Mouse (Mus musculus): ENCODE data around the gene Hmgn1. TPM values are rescaled to one million over a fixed set of nuclear protein-coding genes. Genes with fewer than 3 reads are reported as not detected.
"Not testable (repeated sequence)": the region's sequence is repeated elsewhere in the genome, so short reads cannot be mapped to it uniquely, and the experiment has no call there.

The Hmgn1 gene
- polyA plus RNA-seq, 1 experiment from 2014 or later: 256 TPM

DNA sequence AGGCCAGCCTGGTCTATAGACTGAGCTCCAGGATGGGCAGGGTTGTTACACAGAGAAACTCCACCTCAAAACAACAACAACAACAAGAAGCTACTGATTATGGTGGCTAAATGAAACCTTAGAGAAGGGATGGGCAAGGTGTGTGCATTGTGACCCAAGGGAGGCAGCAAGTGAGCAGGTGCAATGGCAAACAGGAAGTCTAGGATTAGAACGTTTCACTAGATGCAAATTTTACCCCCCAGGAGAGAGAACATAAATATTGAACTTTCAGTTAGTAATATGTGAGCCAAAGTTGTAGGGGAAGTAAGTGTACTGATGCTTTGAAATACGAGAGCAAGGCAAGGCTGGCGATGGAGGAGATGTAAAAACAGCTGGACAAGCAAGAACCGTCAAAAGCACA lies 17.9 kb downstream of the Hmgn1 start:
- no peak overlapping the region for H3K9ac ChIP-seq (ENCODE audit: low read depth, low read length)
- H3K4me3 ChIP-seq (ENCODE audit: low read length): no peak overlapping the region
- no peaks in the 10 kb centered on the region for H3K9me3 ChIP-seq (ENCODE audit: control insufficient read depth, low read length)
- no peaks in the 10 kb centered on the region for H3K36me3 ChIP-seq (ENCODE audit: control insufficient read depth, insufficient read depth, low read length)
- no peaks in the 10 kb centered on the region for H3K27me3 ChIP-seq (replicated peaks; ENCODE audit: control insufficient read depth, insufficient read depth, low read length)
- no peaks in the 10 kb centered on the region for H3K4me1 ChIP-seq (ENCODE audit: control insufficient read depth, insufficient read depth, low read depth, low read length)
- WGBS: 68% methylated on average over 4 of the region's 4 CpGs
- no peak overlapping the region for H3K4me2 ChIP-seq (ENCODE audit: low read length)
- ATAC-seq: no peak
- H3K27ac ChIP-seq (ENCODE audit: low read depth, low read length): no peak overlapping the region

DNA sequence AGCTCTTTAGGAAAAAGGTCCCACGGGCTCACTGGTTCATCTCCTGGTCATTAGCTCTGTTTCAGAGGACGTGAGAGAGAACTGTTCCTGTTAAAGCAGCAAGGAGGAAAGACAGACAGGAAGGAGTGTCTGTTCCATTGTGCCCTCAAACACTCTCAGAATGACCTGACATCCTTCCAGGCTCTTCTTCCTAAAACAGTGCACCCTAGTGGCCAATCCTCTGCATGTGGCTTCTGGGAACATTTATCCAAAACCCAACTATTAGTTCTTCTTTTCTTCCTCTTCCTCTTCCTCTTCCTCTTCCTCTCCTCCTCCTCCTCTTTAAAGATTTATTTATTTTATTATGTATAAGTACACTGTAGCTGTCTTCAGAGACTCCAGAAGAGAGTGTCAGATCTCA lies 24.5 kb downstream of the Hmgn1 start:
- Histone ChIP-seq H3K9ac (ENCODE audit: low read depth, low read length) (no peak overlapping the region), H3K36me3 (ENCODE audit: control insufficient read depth, insufficient read depth, low read length) (no peaks in the 10 kb centered on the region), H3K27me3 (replicated peaks; ENCODE audit: control insufficient read depth, insufficient read depth, low read length) (no peaks in the 10 kb centered on the region), H3K4me1 (ENCODE audit: control insufficient read depth, insufficient read depth, low read depth, low read length) (no peaks in the 10 kb centered on the region), H3K27ac (ENCODE audit: low read depth, low read length) (no peak overlapping the region), H3K9me3 (ENCODE audit: control insufficient read depth, low read length) (no peaks in the 10 kb centered on the region), H3K4me3 (ENCODE audit: low read length) (no peak overlapping the region), H3K4me2 (ENCODE audit: low read length) (no peak overlapping the region)
- 51% methylated on average over 2 of the region's 2 CpGs for WGBS
- no peak for ATAC-seq

DNA sequence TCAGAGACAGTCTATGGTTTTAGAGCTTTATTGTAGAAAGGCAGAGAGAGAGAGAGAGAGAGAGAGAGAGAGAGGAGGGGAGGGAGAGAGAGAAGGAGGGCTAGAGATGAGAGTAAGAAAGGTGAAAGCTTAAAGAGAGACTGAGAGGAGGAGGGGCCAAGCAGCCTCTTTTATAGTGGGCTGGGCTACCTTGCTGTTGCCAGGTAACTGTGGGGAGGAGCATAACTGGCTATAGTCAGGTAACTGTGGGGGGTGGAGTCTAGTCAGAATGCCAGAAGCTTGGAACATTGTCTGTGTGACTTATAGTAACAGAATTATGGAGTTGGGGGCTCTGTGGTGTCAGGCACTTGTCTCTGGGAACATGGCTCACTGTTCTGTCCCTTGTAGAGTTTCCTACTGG lies 29.7 kb downstream of the Hmgn1 start:
- H3K27me3 ChIP-seq (replicated peaks; ENCODE audit: control insufficient read depth, insufficient read depth, low read length); H3K9ac ChIP-seq (ENCODE audit: low read depth, low read length); H3K27ac ChIP-seq (ENCODE audit: low read depth, low read length); H3K4me3 ChIP-seq (ENCODE audit: low read length); H3K9me3 ChIP-seq (ENCODE audit: control insufficient read depth, low read length); H3K4me1 ChIP-seq (ENCODE audit: control insufficient read depth, insufficient read depth, low read depth, low read length); H3K4me2 ChIP-seq (ENCODE audit: low read length); H3K36me3 ChIP-seq (ENCODE audit: control insufficient read depth, insufficient read depth, low read length); ATAC-seq: not testable (repeated sequence)

DNA sequence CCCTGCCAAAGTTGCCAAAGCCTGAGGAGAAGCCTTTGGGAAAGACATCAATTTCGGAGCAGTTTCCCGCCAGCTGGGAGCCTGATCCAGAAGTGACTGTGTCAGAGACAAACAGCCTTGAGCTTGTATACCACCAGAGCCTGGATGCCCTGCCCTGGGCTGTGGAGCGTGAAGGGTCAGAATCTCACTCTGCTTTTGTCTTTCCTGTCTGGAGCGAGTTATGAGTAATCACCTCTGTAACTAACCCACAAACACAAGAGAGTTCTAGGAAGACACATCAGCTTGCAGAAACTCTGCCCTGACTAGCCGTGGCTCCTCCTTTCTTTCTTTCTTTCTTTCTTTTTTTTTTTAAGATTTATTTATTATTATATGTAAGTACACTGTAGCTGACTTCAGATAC lies 31.6 kb downstream of the Hmgn1 start:
- no peaks in the 10 kb centered on the region for H3K27me3 ChIP-seq (replicated peaks; ENCODE audit: control insufficient read depth, insufficient read depth, low read length)
- no peaks in the 10 kb centered on the region for H3K36me3 ChIP-seq (ENCODE audit: control insufficient read depth, insufficient read depth, low read length)
- no peaks in the 10 kb centered on the region for H3K4me1 ChIP-seq (ENCODE audit: control insufficient read depth, insufficient read depth, low read depth, low read length)
- no peak overlapping the region for H3K4me2 ChIP-seq (ENCODE audit: low read length)
- no peak overlapping the region for H3K4me3 ChIP-seq (ENCODE audit: low read length)
- no peak overlapping the region for H3K27ac ChIP-seq (ENCODE audit: low read depth, low read length)
- no peaks in the 10 kb centered on the region for H3K9me3 ChIP-seq (ENCODE audit: control insufficient read depth, low read length)
- WGBS: 89% methylated on average over 5 of the region's 5 CpGs
- H3K9ac ChIP-seq (ENCODE audit: low read depth, low read length): no peak overlapping the region
- ATAC-seq: no peak

DNA sequence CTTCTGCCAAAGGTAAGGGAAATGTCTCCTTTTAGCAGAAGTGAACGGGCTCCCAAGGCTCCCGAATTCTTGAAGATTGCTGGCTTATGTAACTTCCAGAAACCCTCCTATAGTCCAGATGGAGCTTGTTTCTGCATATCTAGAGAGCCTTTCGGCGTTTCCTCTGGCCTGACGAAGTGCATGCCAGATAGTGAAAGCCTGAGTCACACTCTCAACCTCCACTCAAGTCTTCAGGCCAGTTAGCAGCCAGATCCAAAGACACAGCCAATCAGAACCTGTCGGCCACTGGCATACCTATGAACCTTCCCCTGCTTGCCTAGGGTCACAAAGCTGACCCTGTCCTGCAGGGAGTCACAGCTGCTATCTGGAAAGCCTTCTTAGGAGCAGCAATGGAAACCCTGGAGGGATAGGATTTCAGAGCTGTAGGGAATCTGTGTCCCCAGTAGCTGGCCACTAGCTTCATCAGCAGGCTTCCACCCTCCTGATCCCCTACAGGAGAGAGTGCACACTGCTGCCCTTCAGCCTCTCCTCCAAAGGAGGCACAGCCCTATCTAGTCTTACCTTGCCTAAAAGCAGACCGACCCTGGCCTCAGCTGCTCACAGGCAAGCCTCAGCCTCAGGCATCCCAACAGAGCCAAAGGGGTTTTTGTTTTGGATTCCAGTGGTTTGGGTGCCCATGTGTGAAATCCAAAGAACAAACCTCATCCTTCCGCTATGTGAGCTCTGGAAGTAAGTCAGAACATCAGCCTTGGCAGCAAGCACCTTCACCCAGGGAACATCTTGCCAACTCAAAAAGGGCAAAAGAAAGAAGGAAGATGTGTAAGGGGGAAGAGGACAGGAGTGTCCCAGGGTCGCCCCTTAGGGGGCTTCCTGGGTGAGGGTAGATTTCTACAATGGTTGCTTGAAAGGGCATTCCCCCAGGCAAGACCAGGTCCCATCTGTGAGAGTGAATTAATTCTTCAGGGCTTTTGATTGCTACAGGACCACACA lies 35.7 kb downstream of the Hmgn1 start:
- ATAC-seq: no peak

DNA sequence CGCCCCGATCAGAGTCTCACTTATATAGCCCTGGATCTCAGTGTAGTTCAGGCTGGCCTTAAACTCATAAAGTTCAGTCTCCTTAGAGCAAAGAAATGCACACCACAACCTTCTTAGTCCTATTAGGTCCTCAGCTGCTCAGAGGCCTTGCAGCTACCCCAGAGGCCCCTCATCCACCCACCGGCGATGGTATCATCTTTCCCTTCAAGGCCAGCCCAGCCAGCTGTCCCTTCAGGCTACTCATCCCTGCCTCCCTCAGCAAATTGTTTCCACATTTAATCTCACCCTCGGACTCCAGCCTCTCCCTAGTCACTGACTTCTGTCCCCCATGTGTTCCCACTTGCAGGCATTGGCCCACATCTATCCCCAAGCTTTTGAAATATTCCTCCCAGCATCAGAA lies 39.4 kb downstream of the Hmgn1 start:
- Histone ChIP-seq H3K27me3 (replicated peaks; ENCODE audit: control insufficient read depth, insufficient read depth, low read length) (no peaks in the 10 kb centered on the region), H3K27ac (ENCODE audit: low read depth, low read length) (no peak overlapping the region), H3K36me3 (ENCODE audit: control insufficient read depth, insufficient read depth, low read length) (no peaks in the 10 kb centered on the region), H3K4me3 (ENCODE audit: low read length) (no peak overlapping the region), H3K9me3 (ENCODE audit: control insufficient read depth, low read length) (no peaks in the 10 kb centered on the region), H3K9ac (ENCODE audit: low read depth, low read length) (no peak overlapping the region), H3K4me1 (ENCODE audit: control insufficient read depth, insufficient read depth, low read depth, low read length) (no peaks in the 10 kb centered on the region), H3K4me2 (ENCODE audit: low read length) (no peak overlapping the region)
- WGBS: 82% methylated on average over 5 of the region's 5 CpGs
- ATAC-seq: no peak

More for the DNA sequence above, 35.7 kb downstream of the Hmgn1 start:
- H3K4me2 ChIP-seq (ENCODE audit: low read length): no peak overlapping the region
- no peaks in the 10 kb centered on the region for H3K27me3 ChIP-seq (replicated peaks; ENCODE audit: control insufficient read depth, insufficient read depth, low read length)
- H3K9me3 ChIP-seq (ENCODE audit: control insufficient read depth, low read length): no peaks in the 10 kb centered on the region
- no peak overlapping the region for H3K9ac ChIP-seq (ENCODE audit: low read depth, low read length)
- no peak overlapping the region for H3K27ac ChIP-seq (ENCODE audit: low read depth, low read length)
- H3K36me3 ChIP-seq (ENCODE audit: control insufficient read depth, insufficient read depth, low read length): no peaks in the 10 kb centered on the region
- WGBS: 73% methylated on average over 9 of the region's 9 CpGs
- H3K4me1 ChIP-seq (ENCODE audit: control insufficient read depth, insufficient read depth, low read depth, low read length): no peaks in the 10 kb centered on the region
- H3K4me3 ChIP-seq (ENCODE audit: low read length): no peak overlapping the region

DNA sequence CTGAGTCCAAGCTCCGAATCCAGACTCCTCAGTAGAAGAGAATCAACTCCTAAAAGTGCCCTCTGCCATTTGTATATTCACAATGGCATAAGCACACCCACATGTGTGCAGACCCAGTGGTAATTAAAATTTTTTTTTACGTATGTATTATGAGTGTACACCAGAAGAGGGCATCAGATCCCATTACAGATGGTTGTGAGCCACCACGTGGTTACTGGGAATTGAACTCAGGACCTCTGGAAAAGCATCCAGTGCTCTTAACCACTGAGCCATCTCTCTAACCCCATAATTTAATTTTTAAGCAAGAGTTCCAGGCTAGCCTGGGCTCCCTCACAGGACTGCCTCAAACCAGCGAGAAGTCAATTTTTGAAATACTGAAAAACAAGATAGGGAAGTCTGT lies 40.1 kb downstream of the Hmgn1 start:
- Histone ChIP-seq H3K27me3 (replicated peaks; ENCODE audit: control insufficient read depth, insufficient read depth, low read length) (no peaks in the 10 kb centered on the region), H3K36me3 (ENCODE audit: control insufficient read depth, insufficient read depth, low read length) (no peaks in the 10 kb centered on the region), H3K4me1 (ENCODE audit: control insufficient read depth, insufficient read depth, low read depth, low read length) (no peaks in the 10 kb centered on the region), H3K27ac (ENCODE audit: low read depth, low read length) (no peak overlapping the region), H3K9ac (ENCODE audit: low read depth, low read length) (no peak overlapping the region), H3K9me3 (ENCODE audit: control insufficient read depth, low read length) (no peaks in the 10 kb centered on the region), H3K4me3 (ENCODE audit: low read length) (no peak overlapping the region), H3K4me2 (ENCODE audit: low read length) (no peak overlapping the region)
- 78% methylated on average over 4 of the region's 4 CpGs for WGBS
- no peak for ATAC-seq

DNA sequence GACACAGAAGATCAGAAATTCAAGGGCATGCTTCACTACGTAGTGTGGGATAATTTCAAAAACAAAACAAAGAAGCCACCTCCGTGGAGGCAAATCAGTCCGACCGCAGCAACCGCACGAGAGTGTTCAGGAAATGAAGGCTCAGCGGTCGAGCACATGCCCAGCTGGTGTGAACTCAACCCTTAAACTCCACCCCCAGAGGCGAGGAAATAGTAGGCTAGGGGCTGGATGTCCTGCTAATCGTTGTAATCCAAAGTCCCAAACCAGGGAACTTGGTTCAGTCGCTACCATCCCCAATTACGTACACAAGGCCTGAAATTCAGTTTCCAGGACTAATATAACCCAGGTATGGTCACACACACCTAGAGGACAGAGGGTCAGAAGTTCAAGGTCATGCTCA lies 40.5 kb downstream of the Hmgn1 start:
- Histone ChIP-seq H3K4me1 (ENCODE audit: control insufficient read depth, insufficient read depth, low read depth, low read length) (no peaks in the 10 kb centered on the region), H3K4me2 (ENCODE audit: low read length) (no peak overlapping the region), H3K36me3 (ENCODE audit: control insufficient read depth, insufficient read depth, low read length) (no peaks in the 10 kb centered on the region), H3K9ac (ENCODE audit: low read depth, low read length) (no peak overlapping the region), H3K9me3 (ENCODE audit: control insufficient read depth, low read length) (no peaks in the 10 kb centered on the region), H3K4me3 (ENCODE audit: low read length) (no peak overlapping the region), H3K27ac (ENCODE audit: low read depth, low read length) (no peak overlapping the region), H3K27me3 (replicated peaks; ENCODE audit: control insufficient read depth, insufficient read depth, low read length) (no peaks in the 10 kb centered on the region)
- ATAC-seq: no peak
- WGBS: 74% methylated on average over 12 of the region's 12 CpGs

DNA sequence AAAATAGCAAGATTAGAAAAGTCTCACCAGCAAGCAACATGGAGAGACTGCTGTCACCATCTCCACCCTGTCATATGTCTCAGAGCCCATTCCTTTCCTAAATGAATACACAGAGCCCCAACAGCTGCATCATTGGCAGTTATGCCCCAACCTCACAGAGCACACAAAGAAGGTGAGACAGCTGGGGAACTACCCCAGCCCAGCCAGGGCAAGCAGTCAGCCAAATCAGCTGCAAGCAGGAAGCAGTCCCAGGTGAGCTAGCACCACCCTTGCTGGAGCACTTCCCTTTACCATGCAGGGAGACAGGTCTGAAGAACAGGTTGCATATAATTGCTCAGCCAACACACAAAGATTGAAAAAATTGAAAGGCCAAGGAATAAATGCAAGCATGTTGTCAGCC lies 41.9 kb downstream of the Hmgn1 start:
- no peaks in the 10 kb centered on the region for H3K9me3 ChIP-seq (ENCODE audit: control insufficient read depth, low read length)
- no peak overlapping the region for H3K9ac ChIP-seq (ENCODE audit: low read depth, low read length)
- H3K4me3 ChIP-seq (ENCODE audit: low read length): no peak overlapping the region
- no peaks in the 10 kb centered on the region for H3K36me3 ChIP-seq (ENCODE audit: control insufficient read depth, insufficient read depth, low read length)
- no peaks in the 10 kb centered on the region for H3K27me3 ChIP-seq (replicated peaks; ENCODE audit: control insufficient read depth, insufficient read depth, low read length)
- H3K4me1 ChIP-seq (ENCODE audit: control insufficient read depth, insufficient read depth, low read depth, low read length): peaks cover 6% of the 10 kb centered on the region
- no peak overlapping the region for H3K4me2 ChIP-seq (ENCODE audit: low read length)
- no peak overlapping the region for H3K27ac ChIP-seq (ENCODE audit: low read depth, low read length)
- ATAC-seq: no peak

Data from hindbrain, embryonic 16.5 days (tissue).